Mouse (Mus musculus) midbrain, embryonic 10.5 days (tissue): ENCODE data around the gene Dtd2. TPM values are rescaled to one million over a fixed set of nuclear protein-coding genes. Genes with fewer than 3 reads are reported as not detected.

Source experiments
- DNase-seq: peaks from one replicate; pipeline ENCODE4 v3.0.0-alpha.2; 2017; ENCODE audit warnings: low spot score
- H3K27ac ChIP-seq: fragments of 300-500 bp; sonication (generic); replicated peaks from 2 replicates; pipeline ENCODE4 v1.5.1; 2016; ENCODE audit warnings: mild to moderate bottlenecking
- H3K27me3 ChIP-seq: fragments of 300-500 bp; sonication (generic); 2 replicates; pipeline ENCODE4 v1.6.1; 2016; ENCODE audit warnings: low read depth, mild to moderate bottlenecking; ENCODE audit not compliant: poor library complexity, severe bottlenecking
- H3K36me3 ChIP-seq: fragments of 300-500 bp; sonication (generic); 2 replicates; pipeline ENCODE4 v1.6.1; 2016; ENCODE audit warnings: mild to moderate bottlenecking, moderate library complexity
- H3K4me1 ChIP-seq: fragments of 300-500 bp; sonication (generic); 2 replicates; pipeline ENCODE4 v1.6.1; 2016
- H3K4me3 ChIP-seq: fragments of 300-500 bp; sonication (generic); 2 replicates; pipeline ENCODE4 v1.5.1; 2016; ENCODE audit warnings: mild to moderate bottlenecking, moderate library complexity
- H3K9me3 ChIP-seq: fragments of 300-500 bp; sonication (generic); replicated peaks from 2 replicates; pipeline ENCODE4 v1.6.1; 2016; ENCODE audit warnings: mild to moderate bottlenecking
- WGBS: fragments of 180-500 bp; shearing (Covaris S2); methylation state at CpG from one replicate; pipeline ENCODE4 v1.1.7; 2016; 5-methylcytosine and 5-hydroxymethylcytosine counted together
- polyA plus RNA-seq: library from polyadenylated mRNA; unstranded; fragments of >200 nt; fragmentation: Nextera tagmentation; extraction: Ambion mirVana; gene quantifications from 2 replicates; pipeline ENCODE4 v1.2.1, GENCODE M21; 2016

Gene Dtd2
- polyA plus RNA-seq, 1 experiment from 2014 or later, result 30.5 TPM

DNA sequence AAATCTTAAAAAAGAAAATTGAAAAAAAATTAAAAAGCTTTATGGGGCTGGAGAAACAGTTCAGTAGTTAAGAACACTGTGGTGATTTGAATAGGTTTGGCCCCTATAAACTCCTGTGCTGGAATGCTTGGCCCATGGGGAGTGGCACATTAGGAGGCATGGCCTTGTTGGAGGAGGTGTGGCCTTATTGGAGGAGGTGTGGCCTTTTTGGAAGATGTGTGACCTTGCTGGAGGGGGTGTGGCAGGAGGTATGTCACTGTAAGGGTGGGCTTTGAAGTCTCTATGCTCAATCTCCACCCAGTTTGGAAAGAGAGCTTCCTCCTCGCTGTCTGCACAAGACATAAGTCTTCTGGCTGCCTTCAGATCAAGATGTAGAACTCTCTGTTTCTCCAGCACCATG lies 31.9 kb downstream of the Dtd2 start:
- H3K4me1 ChIP-seq, result peaks cover 16% of the 10 kb centered on the region
- H3K9me3 ChIP-seq, result no peaks in the 10 kb centered on the region; the same call in 1 of the 2 replicates
- no peak overlapping the region for H3K4me3 ChIP-seq
- 92% methylated on average over 1 of the region's 1 CpGs for WGBS
- no peak overlapping the region for H3K27ac ChIP-seq
- no peaks in the 10 kb centered on the region for H3K27me3 ChIP-seq
- no peak for DNase-seq
- no peaks in the 10 kb centered on the region for H3K36me3 ChIP-seq

GRCm38 (mm10) chr12:51972269-51973065 lies 33.8 kb downstream of the Dtd2 start:
- Histone ChIP-seq H3K36me3 (no peaks in the 10 kb centered on the region), H3K9me3 (no peaks in the 10 kb centered on the region; the same call in 1 of the 2 replicates), H3K27ac (no peak overlapping the region), H3K4me1 (peaks cover 17% of the 10 kb centered on the region), H3K4me3 (no peak overlapping the region), H3K27me3 (no peaks in the 10 kb centered on the region)
- 95% methylated on average over 5 of the region's 5 CpGs for WGBS
- DNase-seq, result no peak

DNA sequence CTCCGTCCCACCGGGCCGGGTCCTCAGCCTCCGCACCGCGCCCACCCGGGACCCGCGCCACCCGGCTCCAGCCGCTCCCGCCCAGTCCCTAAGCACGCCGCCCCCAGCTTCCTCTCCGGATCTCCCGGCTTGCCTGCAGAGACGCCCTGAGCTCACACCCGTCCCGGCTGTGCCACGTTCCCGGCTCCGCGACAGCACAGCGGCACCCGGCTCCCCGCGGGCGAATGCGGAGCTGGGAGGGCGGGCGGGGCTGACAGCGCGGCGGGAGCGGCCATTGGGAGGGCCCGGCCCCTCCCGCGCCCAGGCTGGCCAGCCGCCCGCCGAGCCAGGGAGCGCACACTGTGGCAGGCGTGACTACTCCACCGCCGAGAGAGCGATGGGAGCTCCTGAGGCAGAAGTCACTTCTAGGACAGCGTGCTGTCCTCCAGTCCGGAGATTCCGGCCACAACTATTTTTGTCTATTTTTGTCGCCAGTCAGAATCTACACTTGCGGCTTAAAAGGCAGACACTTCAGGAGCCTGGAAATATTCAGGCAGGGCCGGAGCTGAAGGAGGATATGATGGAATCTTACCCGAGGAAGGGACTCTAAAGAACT lies 35.1 kb downstream of the Dtd2 start, which contains the start of gene Heatr5a:
TSS of gene Heatr5a (minus strand) at position 252 of the 595 bp plus-strand sequence.
- Histone ChIP-seq H3K4me3 (peak within 1 kb of the TSS; percentile 97), H3K27ac (peak within 1 kb of the TSS; percentile 95), H3K4me1 (peaks cover 17% of the 10 kb centered on the region), H3K27me3 (no peaks in the 10 kb centered on the region), H3K9me3 (no peaks in the 10 kb centered on the region; the same call in 1 of the 2 replicates), H3K36me3 (no peaks in the 10 kb centered on the region)
- peak; percentile 91 for DNase-seq
- WGBS, result under 1% methylated on average over 53 of the region's 53 CpGs

DNA sequence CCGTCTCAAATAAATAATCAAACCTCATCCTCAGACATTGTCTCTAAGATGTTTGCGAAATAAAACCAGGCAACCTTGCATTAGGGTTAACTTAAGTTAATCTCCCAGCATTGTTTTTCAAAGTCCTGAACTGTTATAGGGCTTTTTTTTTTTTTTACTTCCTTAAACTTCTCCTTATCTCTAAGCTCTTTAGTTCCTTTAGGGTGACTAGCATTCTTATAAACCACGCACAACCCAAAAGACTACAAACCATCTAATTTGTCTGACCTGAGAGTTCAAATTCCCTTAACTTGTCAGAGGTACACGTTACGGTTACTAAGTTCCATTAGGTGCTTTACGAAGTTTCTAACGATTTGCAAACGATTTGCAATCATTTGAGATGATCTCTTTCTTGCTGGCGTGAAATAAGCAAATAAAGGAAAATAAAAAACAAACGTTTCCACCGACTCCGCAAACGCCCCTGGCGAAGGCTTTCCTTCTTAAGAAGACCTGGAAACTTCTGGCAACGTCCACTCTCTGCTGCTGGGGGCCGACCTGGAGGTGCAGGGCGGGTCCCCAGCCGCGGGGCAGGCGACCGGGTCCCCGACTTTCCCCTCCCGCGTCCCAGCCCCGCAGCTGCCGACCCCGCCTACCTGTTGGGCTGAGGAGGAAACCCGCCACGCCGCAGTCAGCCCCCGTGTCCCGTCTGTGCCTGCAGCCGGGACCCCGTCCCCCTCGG lies 35.8 kb downstream of the Dtd2 start:
- H3K9me3 ChIP-seq, result no peaks in the 10 kb centered on the region; the same call in 1 of the 2 replicates
- H3K36me3 ChIP-seq, result no peaks in the 10 kb centered on the region
- peaks cover 17% of the 10 kb centered on the region for H3K4me1 ChIP-seq
- H3K27ac ChIP-seq, result peak overlapping the region; percentile 95
- H3K4me3 ChIP-seq, result peak overlapping the region; percentile 97
- DNase-seq, result no peak
- H3K27me3 ChIP-seq, result no peaks in the 10 kb centered on the region
- WGBS, result 1% methylated on average over 32 of the region's 35 CpGs

GRCm38 (mm10) chr12:51969876-51970275 lies 36.4 kb downstream of the Dtd2 start:
- 25% methylated on average over 7 of the region's 7 CpGs for WGBS
- H3K36me3 ChIP-seq, result no peaks in the 10 kb centered on the region
- no peaks in the 10 kb centered on the region for H3K27me3 ChIP-seq
- no peaks in the 10 kb centered on the region; the same call in 1 of the 2 replicates for H3K9me3 ChIP-seq
- peak overlapping the region; percentile 97 for H3K4me3 ChIP-seq
- DNase-seq, result no peak
- H3K27ac ChIP-seq, result no peak overlapping the region
- H3K4me1 ChIP-seq, result peaks cover 17% of the 10 kb centered on the region

DNA sequence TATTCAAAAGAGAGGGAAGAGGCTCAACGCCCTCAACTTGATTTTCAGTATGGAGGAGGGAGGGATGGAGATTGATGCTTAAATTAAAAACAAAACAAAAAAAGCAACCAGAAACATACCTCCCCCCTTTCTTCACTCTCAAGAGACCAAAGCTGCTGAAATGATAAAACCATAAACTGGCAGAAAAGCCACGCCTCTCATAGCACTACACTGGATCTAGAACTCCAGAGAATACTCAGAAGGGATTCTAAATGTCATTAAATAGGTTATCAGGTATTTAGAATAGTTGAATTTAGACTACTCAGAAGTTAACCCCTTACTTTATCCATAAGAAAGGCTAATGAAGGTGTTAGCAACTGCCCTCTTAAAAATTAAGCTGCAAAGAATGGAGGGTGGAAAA lies 37.2 kb downstream of the Dtd2 start:
- WGBS, result 94% methylated on average over 2 of the region's 2 CpGs

DNA sequence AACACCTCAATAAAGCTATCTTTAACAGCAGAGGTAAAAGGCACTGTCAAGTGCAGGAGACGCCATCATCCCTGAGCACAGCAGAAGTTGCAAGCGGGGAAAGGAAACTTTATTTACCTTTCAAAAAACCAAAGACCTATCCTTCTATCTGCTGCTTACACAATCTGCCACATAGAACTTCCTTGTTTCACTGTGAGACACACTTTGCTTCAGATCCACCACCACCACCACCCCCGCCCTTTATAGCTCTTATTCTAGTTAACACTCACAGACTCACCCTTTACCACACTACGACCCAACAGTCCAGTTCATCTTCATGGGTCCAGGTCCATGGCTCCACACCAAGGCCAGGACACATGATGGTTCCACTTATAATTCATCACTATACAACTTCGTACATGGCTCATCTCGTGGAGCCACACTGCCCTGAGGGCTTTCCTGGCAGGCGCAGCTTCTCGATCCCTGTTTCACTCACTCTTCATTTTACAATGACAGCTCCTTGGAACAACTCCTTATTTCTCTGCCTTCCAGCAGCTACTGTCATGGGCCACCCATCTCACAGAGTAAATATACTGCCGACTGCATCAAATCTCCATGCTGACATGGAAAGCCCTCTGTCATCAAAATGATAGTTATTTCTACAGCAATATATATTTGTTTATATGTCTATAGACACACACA lies 38.2 kb downstream of the Dtd2 start:
- Histone ChIP-seq H3K27ac (no peak overlapping the region), H3K36me3 (no peaks in the 10 kb centered on the region), H3K4me1 (peaks cover 17% of the 10 kb centered on the region), H3K4me3 (no peak overlapping the region), H3K9me3 (no peaks in the 10 kb centered on the region; the same call in 1 of the 2 replicates), H3K27me3 (no peaks in the 10 kb centered on the region)
- DNase-seq, result no peak
- 92% methylated on average over 9 of the region's 9 CpGs for WGBS

More for the DNA sequence above, 37.2 kb downstream of the Dtd2 start:
- Histone ChIP-seq H3K27me3 (no peaks in the 10 kb centered on the region), H3K4me3 (no peak overlapping the region), H3K27ac (no peak overlapping the region), H3K36me3 (no peaks in the 10 kb centered on the region), H3K9me3 (no peaks in the 10 kb centered on the region; the same call in 1 of the 2 replicates), H3K4me1 (peaks cover 17% of the 10 kb centered on the region)
- no peak for DNase-seq

GRCm38 (mm10) chr12:51957626-51958025 lies 48.7 kb downstream of the Dtd2 start:
- WGBS, result 90% methylated on average over 6 of the region's 6 CpGs
- Histone ChIP-seq H3K27me3 (no peaks in the 10 kb centered on the region), H3K36me3 (peaks cover 66% of the 10 kb centered on the region), H3K27ac (no peak overlapping the region), H3K4me1 (no peaks in the 10 kb centered on the region), H3K9me3 (no peaks in the 10 kb centered on the region), H3K4me3 (no peak overlapping the region)
- DNase-seq, result no peak

DNA sequence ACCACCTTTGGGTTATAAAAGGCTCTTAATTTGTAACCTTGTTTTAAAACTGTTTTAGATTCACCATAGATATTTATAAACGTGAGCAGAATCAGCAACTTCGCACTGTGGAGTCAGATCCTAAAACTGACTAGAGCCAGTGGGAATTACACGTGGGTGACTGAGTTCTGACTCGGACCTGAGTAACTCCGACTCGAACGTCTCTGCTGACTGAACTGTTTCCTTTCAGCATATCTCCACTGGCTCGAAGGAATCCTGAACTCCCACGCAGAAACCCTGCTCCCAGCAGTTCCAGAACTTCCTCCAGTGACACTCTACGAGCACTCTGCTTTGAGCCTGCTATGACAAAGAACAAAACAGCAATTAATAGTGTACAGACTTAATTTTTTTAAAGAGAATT lies 54.0 kb downstream of the Dtd2 start:
- Histone ChIP-seq H3K4me3 (no peak overlapping the region), H3K4me1 (no peaks in the 10 kb centered on the region), H3K27ac (no peak overlapping the region), H3K36me3 (peaks cover 90% of the 10 kb centered on the region), H3K27me3 (no peaks in the 10 kb centered on the region), H3K9me3 (no peaks in the 10 kb centered on the region)
- 92% methylated on average over 10 of the region's 10 CpGs for WGBS
- no peak for DNase-seq

DNA sequence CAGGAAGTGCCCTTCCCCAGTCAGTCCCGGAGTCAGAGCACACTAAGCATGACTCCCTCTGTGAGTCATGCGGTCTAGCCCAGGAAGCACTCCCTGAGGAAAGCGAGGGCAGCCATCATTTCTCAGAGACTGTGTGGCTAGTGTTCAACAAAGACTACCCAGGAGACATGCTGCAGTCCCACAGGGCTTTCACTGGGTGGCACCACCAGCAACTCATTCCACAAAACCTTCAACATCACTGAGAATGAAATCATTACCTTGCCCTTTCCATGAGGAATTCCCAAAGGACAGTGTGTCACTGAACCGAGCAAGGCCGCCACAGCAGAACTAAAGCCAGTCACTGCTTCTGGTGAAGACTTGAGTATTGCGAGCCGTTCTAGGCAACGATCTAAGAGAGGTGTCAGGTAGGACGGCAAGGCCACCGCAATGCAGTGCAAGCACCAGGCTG lies 58.8 kb downstream of the Dtd2 start:
- no peaks in the 10 kb centered on the region for H3K27me3 ChIP-seq
- no peak for DNase-seq
- peaks cover 14% of the 10 kb centered on the region for H3K4me1 ChIP-seq
- no peaks in the 10 kb centered on the region for H3K9me3 ChIP-seq
- no peak overlapping the region for H3K27ac ChIP-seq
- peaks cover 76% of the 10 kb centered on the region for H3K36me3 ChIP-seq
- no peak overlapping the region for H3K4me3 ChIP-seq
- WGBS, result 91% methylated on average over 10 of the region's 10 CpGs

DNA sequence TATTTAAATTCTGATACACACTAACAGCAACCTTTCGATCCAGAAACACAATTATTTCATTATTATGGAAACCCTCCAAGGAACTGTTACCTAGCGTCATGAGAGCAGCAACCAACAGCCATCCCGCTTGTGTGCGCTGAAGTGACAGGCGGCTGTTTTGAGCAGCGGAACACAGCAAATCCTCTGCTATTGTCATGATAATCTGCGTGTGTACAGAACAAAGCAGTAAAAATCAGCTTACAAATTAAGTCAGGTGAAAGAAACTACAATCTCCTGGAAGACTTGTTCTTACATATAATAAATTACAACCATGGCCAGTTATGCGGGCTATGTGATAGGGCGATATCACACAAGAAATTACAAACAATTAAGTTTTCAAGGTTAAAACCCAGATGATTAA lies 61.0 kb downstream of the Dtd2 start:
- Histone ChIP-seq H3K27me3 (no peaks in the 10 kb centered on the region), H3K9me3 (no peaks in the 10 kb centered on the region), H3K4me3 (no peak overlapping the region), H3K27ac (no peak overlapping the region), H3K4me1 (peaks cover 14% of the 10 kb centered on the region), H3K36me3 (peaks cover 58% of the 10 kb centered on the region)
- 62% methylated on average over 9 of the region's 9 CpGs for WGBS
- DNase-seq, result no peak

DNA sequence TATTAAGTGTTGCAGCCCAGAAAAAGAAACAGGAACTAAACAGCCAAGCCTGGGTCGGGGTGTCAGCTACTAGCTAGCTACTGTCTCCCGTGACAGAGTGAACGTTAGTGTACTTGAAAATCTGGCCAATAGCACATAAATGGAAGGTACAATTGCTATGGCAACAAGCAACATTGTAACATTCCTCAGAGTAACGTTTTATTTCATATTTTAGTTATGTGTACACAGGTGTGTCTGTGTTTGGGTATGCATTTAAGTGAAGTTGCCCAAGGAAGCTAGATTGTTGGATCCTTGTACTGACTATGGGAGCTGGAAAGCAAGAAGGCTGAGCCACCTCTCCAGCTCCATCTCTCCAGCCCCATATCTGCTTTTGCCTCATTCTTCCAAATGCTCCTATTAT lies 66.5 kb downstream of the Dtd2 start:
- 84% methylated on average over 4 of the region's 4 CpGs for WGBS
- H3K27ac ChIP-seq, result no peak overlapping the region

More for the DNA sequence above, 66.5 kb downstream of the Dtd2 start:
- no peak overlapping the region for H3K4me3 ChIP-seq
- H3K36me3 ChIP-seq, result peaks cover 46% of the 10 kb centered on the region
- H3K9me3 ChIP-seq, result no peaks in the 10 kb centered on the region
- H3K4me1 ChIP-seq, result no peaks in the 10 kb centered on the region
- H3K27me3 ChIP-seq, result no peaks in the 10 kb centered on the region
- DNase-seq, result no peak
